Mouse (Mus musculus) stomach, embryonic 14.5 days (tissue): ENCODE data around the gene Nr2f2. TPM values are rescaled to one million over a fixed set of nuclear protein-coding genes. Genes with fewer than 3 reads are reported as not detected.

Experiments used
- ATAC-seq: fragments of 200-750 bp; cut with Nextera tagmentation; 2 replicates; pipeline ENCODE4 v1.8.0; 2017; ENCODE audit warnings: low read depth, moderate TSS enrichment; ENCODE audit not compliant: insufficient number of reproducible peaks, insufficient read depth, low FRiP score
- H3K27ac ChIP-seq: fragments of 300-500 bp; sonication (generic); 2 replicates; pipeline ENCODE4 v1.5.1; 2014; ENCODE audit warnings: mild to moderate bottlenecking, low read length, moderate library complexity, mixed read lengths
- H3K27me3 ChIP-seq: fragments of 300-500 bp; sonication (generic); 2 replicates; pipeline ENCODE4 v1.6.1; 2014; ENCODE audit warnings: low read length, control low read depth, mixed read lengths; ENCODE audit not compliant: control insufficient read depth, insufficient read depth
- H3K36me3 ChIP-seq: fragments of 300-500 bp; sonication (generic); 2 replicates; pipeline ENCODE4 v1.6.1; 2014; ENCODE audit warnings: mild to moderate bottlenecking, control low read depth, low read length, moderate library complexity, mixed read lengths; ENCODE audit not compliant: control insufficient read depth, insufficient read depth
- H3K4me1 ChIP-seq: fragments of 300-500 bp; sonication (generic); 2 replicates; pipeline ENCODE4 v1.6.1; 2014; ENCODE audit warnings: low read length, control low read depth, mixed read lengths; ENCODE audit not compliant: control insufficient read depth, insufficient read depth
- H3K4me2 ChIP-seq: fragments of 300-500 bp; sonication (generic); replicated peaks from 2 replicates; pipeline ENCODE4 v1.6.1; 2014; ENCODE audit warnings: low read depth, low read length, control low read depth
- H3K4me3 ChIP-seq: fragments of 300-500 bp; sonication (generic); 2 replicates; pipeline ENCODE4 v1.5.1; 2014; ENCODE audit warnings: low read depth, low read length, control low read depth
- H3K9ac ChIP-seq: fragments of 300-500 bp; sonication (generic); replicated peaks from 2 replicates; pipeline ENCODE4 v1.6.1; 2014; ENCODE audit warnings: low read depth, mild to moderate bottlenecking, control low read depth, low read length, moderate library complexity, mixed read lengths
- H3K9me3 ChIP-seq: fragments of 300-500 bp; sonication (generic); 2 replicates; pipeline ENCODE4 v1.6.1; 2016; ENCODE audit warnings: low read depth, low read length, control low read depth; ENCODE audit not compliant: control insufficient read depth
- WGBS: fragments of 180-500 bp; shearing (Covaris S2); extraction: QIAGEN DNeasy Blood & Tissue Kit; methylation state at CpG from one replicate; pipeline ENCODE4 v1.1.7; 2014; 5-methylcytosine and 5-hydroxymethylcytosine counted together
- polyA plus RNA-seq: library from polyadenylated mRNA; unstranded; fragments of >200 nt; fragmentation: Nextera tagmentation; extraction: Ambion mirVana; gene quantifications from 2 replicates; pipeline ENCODE4 v1.2.1, GENCODE M21; 2014

Nr2f2 gene
- polyA plus RNA-seq, 1 experiment from 2014 or later, result 111 TPM

- Histone ChIP-seq H3K27me3 (0 out of 2 replicates have a peak, but pooled peaks cover 14% of the 10 kb centered on the region), H3K9ac (no peak overlapping the region), H3K9me3 (no peaks in the 10 kb centered on the region), H3K4me3 (no peak overlapping the region), H3K27ac (no peak overlapping the region), H3K4me2 (no peak overlapping the region), H3K4me1 (no peaks in the 10 kb centered on the region), H3K36me3 (no peaks in the 10 kb centered on the region)
- WGBS, result 49% methylated on average over 5 of the region's 5 CpGs
- no peak for ATAC-seq
Observed at GRCm38 (mm10) chr7:70324541-70324940, 42.0 kb downstream of the Nr2f2 start.

GRCm38 (mm10) chr7:70324041-70324440 is 42.5 kb downstream of the Nr2f2 start:
- Histone ChIP-seq H3K36me3 (no peaks in the 10 kb centered on the region), H3K4me2 (no peak overlapping the region), H3K9ac (no peak overlapping the region), H3K4me3 (no peak overlapping the region), H3K9me3 (no peaks in the 10 kb centered on the region), H3K27me3 (0 out of 2 replicates have a peak, but pooled peaks cover 14% of the 10 kb centered on the region), H3K4me1 (no peaks in the 10 kb centered on the region), H3K27ac (no peak overlapping the region)
- no peak for ATAC-seq
- 42% methylated on average over 9 of the region's 9 CpGs for WGBS

- no peak overlapping the region for H3K9ac ChIP-seq
- H3K4me3 ChIP-seq, result no peak overlapping the region
- no peaks in the 10 kb centered on the region for H3K9me3 ChIP-seq
- no peaks in the 10 kb centered on the region for H3K27me3 ChIP-seq
- 49% methylated on average over 7 of the region's 7 CpGs for WGBS
- no peak overlapping the region for H3K27ac ChIP-seq
- H3K4me1 ChIP-seq, result no peaks in the 10 kb centered on the region
- no peaks in the 10 kb centered on the region for H3K36me3 ChIP-seq
- no peak overlapping the region for H3K4me2 ChIP-seq
- ATAC-seq, result no peak
Observed at GRCm38 (mm10) chr7:70305716-70306115, 60.8 kb downstream of the Nr2f2 start.

GRCm38 (mm10) chr7:70304426-70304825 is 62.1 kb downstream of the Nr2f2 start:
- Histone ChIP-seq H3K4me2 (no peak overlapping the region), H3K27ac (no peak overlapping the region), H3K9me3 (no peaks in the 10 kb centered on the region), H3K4me1 (no peaks in the 10 kb centered on the region), H3K27me3 (no peaks in the 10 kb centered on the region), H3K9ac (no peak overlapping the region), H3K36me3 (no peaks in the 10 kb centered on the region), H3K4me3 (no peak overlapping the region)
- ATAC-seq, result no peak
